Mouse (Mus musculus) bone marrow, adult 2 months (tissue): ENCODE data around the gene Kcna3.

Experiments
- CTCF ChIP-seq: fragments of 200-500 bp; IDR thresholded peaks from 2 replicates; pipeline ENCODE4 v1.5.1; 2011; ENCODE audit warnings: low read length, control low read depth; ENCODE audit not compliant: control insufficient read depth, insufficient read depth
- POLR2A ChIP-seq: fragments of 200-500 bp; IDR thresholded peaks from 2 replicates; pipeline ENCODE4 v1.6.1; 2011; ENCODE audit warnings: low read depth, mild to moderate bottlenecking, control low read depth, low read length, borderline replicate concordance; ENCODE audit not compliant: control insufficient read depth

DNA sequence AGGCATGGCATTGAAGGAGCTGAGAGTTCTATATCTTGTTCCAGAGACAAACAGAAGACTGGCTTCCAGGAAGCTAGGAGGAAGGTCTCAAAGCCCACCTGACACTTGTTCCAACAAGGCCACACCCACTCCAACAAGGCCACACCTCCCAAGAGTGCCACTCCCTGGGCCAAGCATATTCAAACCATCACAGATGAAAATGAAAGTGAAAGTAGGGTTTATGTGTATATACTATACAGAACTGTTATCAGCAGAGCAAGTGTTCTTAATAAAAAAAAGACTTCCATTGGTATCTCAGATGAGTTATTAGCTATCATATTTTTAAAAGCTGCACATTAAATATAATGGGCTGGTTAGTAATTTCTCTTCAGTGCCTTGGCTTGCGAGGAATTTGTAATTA, 44.6 kb upstream of the Kcna3 start:
- no peak for TF ChIP-seq CTCF
- TF ChIP-seq POLR2A: no peak
